Mouse (Mus musculus) ES-E14 (cell line): Measurements from ENCODE around the gene Msrb3.

Source experiments
- CHD2 ChIP-seq: IDR thresholded peaks from 2 replicates; pipeline ENCODE4 v1.6.1; 2014; ENCODE audit warnings: mild to moderate bottlenecking, low read depth, low read length, inconsistent platforms
- HCFC1 ChIP-seq: IDR thresholded peaks from 2 replicates; pipeline ENCODE4 v1.6.1; 2012; ENCODE audit warnings: low read length, inconsistent platforms, borderline replicate concordance; ENCODE audit not compliant: insufficient read depth
- MAFK ChIP-seq: IDR thresholded peaks from 2 replicates; pipeline ENCODE4 v1.6.1; 2014; ENCODE audit warnings: mild to moderate bottlenecking, low read depth, low read length, inconsistent platforms; ENCODE audit not compliant: insufficient read depth
- ZC3H11A ChIP-seq: IDR thresholded peaks from 2 replicates; pipeline ENCODE4 v1.6.1; 2012; ENCODE audit warnings: low read depth, mild to moderate bottlenecking, inconsistent platforms, low read length, borderline replicate concordance
- ZNF384 ChIP-seq: IDR thresholded peaks from 2 replicates; pipeline ENCODE4 v1.6.1; 2012; ENCODE audit warnings: low read depth, low read length, inconsistent platforms

DNA sequence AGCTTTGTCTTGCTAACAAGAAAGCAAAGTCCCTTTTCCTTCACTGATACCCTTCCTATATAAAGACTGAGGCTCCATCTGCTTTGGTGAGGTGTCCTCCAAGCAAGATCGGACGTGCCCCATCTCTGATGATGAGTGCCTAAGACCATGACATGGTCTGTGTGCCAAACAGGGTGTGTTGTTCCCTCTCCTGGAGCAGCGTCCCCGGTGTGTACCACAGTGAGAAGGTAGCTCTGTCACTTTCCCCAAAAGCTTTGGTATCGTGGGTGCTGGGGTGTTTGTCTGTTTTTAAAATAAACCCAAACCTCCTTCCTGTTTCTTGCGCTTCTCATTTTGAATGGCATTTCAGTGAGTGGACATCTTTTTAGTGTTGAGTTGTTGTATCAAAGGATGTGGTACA, 139.0 kb downstream of the Msrb3 start:
- TF ChIP-seq HCFC1 (no peak), ZC3H11A (no peak), MAFK (no peak), ZNF384 (no peak), CHD2 (no peak)
